Mouse (Mus musculus) liver, embryonic 14.5 days (tissue): Measurements from ENCODE around the gene Stk38. TPM values are rescaled to one million over a fixed set of nuclear protein-coding genes. Genes with fewer than 3 reads are reported as not detected.

Experiments
- ATAC-seq: fragments of 200-750 bp; cut with Nextera tagmentation; 2 replicates; pipeline ENCODE4 v1.8.0; 2017; ENCODE audit warnings: moderate number of reproducible peaks, mild to moderate bottlenecking, moderate library complexity; ENCODE audit not compliant: insufficient read depth
- DNase-seq, 3 experiments: peaks; one replicate each; pipeline ENCODE4 v3.0.0-alpha.2; 2012 to 2013; ENCODE audit warnings: low read depth in 3 of 3, low spot score in 3 of 3
- H3K27ac ChIP-seq: fragments of 300-500 bp; sonication (generic); 2 replicates; pipeline ENCODE4 v1.5.1; 2014; ENCODE audit warnings: moderate library complexity, mild to moderate bottlenecking, control low read depth, inconsistent platforms
- H3K27me3 ChIP-seq: fragments of 300-500 bp; sonication (generic); 2 replicates; pipeline ENCODE4 v1.6.1; 2014; ENCODE audit warnings: mild to moderate bottlenecking, low read length, moderate library complexity; ENCODE audit not compliant: control insufficient read depth, insufficient read depth
- H3K36me3 ChIP-seq: fragments of 300-500 bp; sonication (generic); replicated peaks from 2 replicates; pipeline ENCODE4 v1.6.1; 2014; ENCODE audit warnings: low read depth; ENCODE audit not compliant: control insufficient read depth, insufficient read depth
- H3K4me1 ChIP-seq, 2 experiments: fragments of 200-500 bp in 1 of 2; fragments of 300-500 bp in 1 of 2; sonication (generic) in 1 of 2; replicated peaks; 2 replicates each; pipeline ENCODE4 v1.6.1; 2012 to 2014; ENCODE audit warnings: antibody characterized with exemption in 1 of 2, inconsistent platforms in 1 of 2, low read length in 1 of 2; ENCODE audit not compliant: control insufficient read depth in 2 of 2, insufficient read depth in 2 of 2
- H3K4me2 ChIP-seq: fragments of 300-500 bp; sonication (generic); 2 replicates; pipeline ENCODE4 v1.6.1; 2014; ENCODE audit warnings: low read depth, mild to moderate bottlenecking, control low read depth, moderate library complexity
- H3K4me3 ChIP-seq, 2 experiments: fragments of 200-500 bp in 1 of 2; fragments of 300-500 bp in 1 of 2; sonication (generic) in 1 of 2; 2 replicates each; pipeline ENCODE4 v1.5.1; 2012 to 2014; ENCODE audit warnings: low read depth in 2 of 2, low read length in 2 of 2, mild to moderate bottlenecking in 2 of 2, control low read depth in 1 of 2, inconsistent platforms in 1 of 2, moderate library complexity in 1 of 2; ENCODE audit not compliant: insufficient read depth in 1 of 2
- H3K9ac ChIP-seq: fragments of 300-500 bp; sonication (generic); replicated peaks from 2 replicates; pipeline ENCODE4 v1.6.1; 2014; ENCODE audit warnings: mild to moderate bottlenecking, control low read depth, moderate library complexity
- H3K9me3 ChIP-seq: fragments of 300-500 bp; sonication (generic); 2 replicates; pipeline ENCODE4 v1.6.1; 2016; ENCODE audit warnings: low read length, mixed read lengths; ENCODE audit not compliant: control insufficient read depth
- CTCF ChIP-seq: IDR thresholded peaks from 2 replicates; pipeline ENCODE4 v1.5.1; 2016; ENCODE audit warnings: antibody characterized with exemption, low read depth, control low read depth
- EP300 ChIP-seq: IDR thresholded peaks from 2 replicates; pipeline ENCODE4 v1.6.1; 2016; ENCODE audit warnings: antibody characterized with exemption, low read depth
- WGBS: fragments of 180-500 bp; shearing (Covaris S2); extraction: QIAGEN DNeasy Blood & Tissue Kit; methylation state at CpG from one replicate; pipeline ENCODE4 v1.1.7; 2014; ENCODE audit not compliant: insufficient replicate concordance; 5-methylcytosine and 5-hydroxymethylcytosine counted together
- polyA plus RNA-seq, 2 experiments: library from polyadenylated mRNA; depleted of rRNA in 1 of 2; stranded (reverse) in 1 of 2; unstranded in 1 of 2; fragments of >200 nt; fragmentation: Nextera tagmentation in 1 of 2; extraction: Ambion mirVana in 1 of 2; gene quantifications; 2 replicates each; pipeline versions ENCODE4 v1.2.1 to v1.2.3; 2012 to 2014

Gene Stk38
- polyA plus RNA-seq, 2 experiments: 29.2 to 31.8 TPM

- H3K9me3 ChIP-seq: no peaks in the 10 kb centered on the region
- no peak overlapping the region for H3K4me2 ChIP-seq
- H3K27me3 ChIP-seq: no peaks in the 10 kb centered on the region
- peaks cover 36% of the 10 kb centered on the region for H3K36me3 ChIP-seq
- 89% methylated on average over 1 of the region's 1 CpGs for WGBS
- H3K9ac ChIP-seq: no peak overlapping the region
- no peak for DNase-seq
- no peak overlapping the region for H3K4me3 ChIP-seq
- no peak for ATAC-seq
- H3K4me1 ChIP-seq: no peaks in the 10 kb centered on the region
- H3K27ac ChIP-seq: no peak overlapping the region
- TF ChIP-seq EP300 (no peak), CTCF (no peak)
Observed at GRCm38 (mm10) chr17:28984724-28985420, 22.9 kb downstream of the Stk38 start.

GRCm38 (mm10) chr17:28982591-28982990 is 25.2 kb downstream of the Stk38 start:
- Histone ChIP-seq H3K27ac (no peak overlapping the region), H3K9ac (no peak overlapping the region), H3K9me3 (no peaks in the 10 kb centered on the region), H3K27me3 (no peaks in the 10 kb centered on the region), H3K36me3 (peaks cover 24% of the 10 kb centered on the region), H3K4me3 (no peak overlapping the region), H3K4me2 (no peak overlapping the region), H3K4me1 (no peaks in the 10 kb centered on the region; a peak in 1 of 4 replicates)
- DNase-seq (no peak), ATAC-seq (peak; percentile 35; the same call in 1 of the 2 replicates)
- whole genome bisulfite sequencing: 48% methylated on average over 4 of the region's 4 CpGs
- no peak for TF ChIP-seq CTCF
- TF ChIP-seq EP300: no peak

GRCm38 (mm10) chr17:28981081-28981480 is 26.7 kb downstream of the Stk38 start:
- peaks cover 14% of the 10 kb centered on the region for H3K36me3 ChIP-seq
- WGBS: 86% methylated on average over 4 of the region's 4 CpGs
- no peak for DNase-seq

GRCm38 (mm10) chr17:28979091-28979490 is 28.7 kb downstream of the Stk38 start:
- H3K9me3 ChIP-seq: no peaks in the 10 kb centered on the region
- peaks cover 14% of the 10 kb centered on the region for H3K36me3 ChIP-seq
- no peak overlapping the region for H3K4me3 ChIP-seq
- no peaks in the 10 kb centered on the region; a peak in 1 of 4 replicates for H3K4me1 ChIP-seq
- no peak overlapping the region for H3K4me2 ChIP-seq
- WGBS: 83% methylated on average over 4 of the region's 4 CpGs
- DNase-seq: no peak
- H3K27ac ChIP-seq: no peak overlapping the region
- TF ChIP-seq EP300: no peak
- no peak for TF ChIP-seq CTCF
- H3K9ac ChIP-seq: no peak overlapping the region
- H3K27me3 ChIP-seq: no peaks in the 10 kb centered on the region
- peak; percentile 26; the same call in 1 of the 2 replicates for ATAC-seq

More at GRCm38 (mm10) chr17:28981081-28981480, 26.7 kb downstream of the Stk38 start:
- no peak for TF ChIP-seq CTCF
- no peak for TF ChIP-seq EP300
- no peak for ATAC-seq
- Histone ChIP-seq H3K9ac (no peak overlapping the region), H3K4me3 (no peak overlapping the region), H3K27ac (no peak overlapping the region), H3K4me1 (no peaks in the 10 kb centered on the region; a peak in 1 of 4 replicates), H3K27me3 (no peaks in the 10 kb centered on the region), H3K9me3 (no peaks in the 10 kb centered on the region), H3K4me2 (no peak overlapping the region)

GRCm38 (mm10) chr17:28970122-28970521 is 37.7 kb downstream of the Stk38 start:
- H3K36me3 ChIP-seq: peaks cover 77% of the 10 kb centered on the region
- no peak for ATAC-seq

More at GRCm38 (mm10) chr17:28970122-28970521, 37.7 kb downstream of the Stk38 start:
- Histone ChIP-seq H3K4me2 (no peak overlapping the region), H3K27me3 (no peaks in the 10 kb centered on the region), H3K27ac (no peak overlapping the region), H3K9ac (no peak overlapping the region), H3K4me3 (no peak overlapping the region), H3K4me1 (peaks cover 7% of the 10 kb centered on the region in 2 experiments), H3K9me3 (no peaks in the 10 kb centered on the region)
- TF ChIP-seq EP300: no peak
- TF ChIP-seq CTCF: no peak
- no peak for DNase-seq
